Mouse (Mus musculus) heart, adult 2 months (tissue): ENCODE results near the gene Sipa1l2.

Source experiments
- CTCF ChIP-seq: fragments of 200-600 bp; IDR thresholded peaks from 2 replicates; pipeline ENCODE4 v1.8.1; 2022; ENCODE audit warnings: antibody characterized with exemption, mild to moderate bottlenecking, moderate library complexity
- POLR2A ChIP-seq: fragments of 200-500 bp; IDR thresholded peaks from 2 replicates; pipeline ENCODE4 v1.6.1; 2011; ENCODE audit warnings: mild to moderate bottlenecking, low read depth, low read length, control low read depth; ENCODE audit not compliant: insufficient read depth

DNA sequence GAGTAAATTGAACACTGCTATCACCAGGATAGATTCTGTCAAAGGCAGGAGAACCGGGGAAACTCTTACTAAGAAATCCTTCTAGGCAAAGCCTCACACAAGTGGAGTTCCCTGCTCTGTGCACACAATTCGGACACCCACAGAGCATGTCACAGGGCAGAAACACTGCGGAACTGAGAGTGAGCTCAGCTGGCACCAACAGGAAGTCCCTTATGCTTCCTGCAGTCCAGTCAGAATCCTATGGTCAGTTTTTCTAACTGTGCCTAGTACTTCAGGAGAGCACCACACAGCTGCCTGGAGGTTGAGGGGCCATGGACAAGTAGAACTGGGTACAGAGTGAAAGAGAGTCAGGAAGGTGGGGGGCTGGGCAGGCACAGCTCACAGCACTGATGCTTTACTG lies 41.7 kb downstream of the Sipa1l2 start:
- TF ChIP-seq CTCF (no peak), POLR2A (no peak)
